Mouse (Mus musculus) adrenal gland (tissue): ENCODE measurements around the gene Atf7ip.

Experiments used
- intact Hi-C: fragments of 180-260 bp; cut with DNase I; formaldehyde crosslinking; loops from one replicate; pipeline ENCODE4 v1.15.1; 2025

Atf7ip gene

GRCm38 (mm10) chr6:136484093-136484492 is 21.9 kb upstream of the Atf7ip start:
- intact Hi-C loops = no loop called here

- intact Hi-C loops = no loop called here
Observed at GRCm38 (mm10) chr6:136486166-136486565, 19.8 kb upstream of the Atf7ip start.

- intact Hi-C loops = no loop called here
Observed at GRCm38 (mm10) chr6:136486801-136487553, 19.0 kb upstream of the Atf7ip start.

GRCm38 (mm10) chr6:136487554-136487950 is 18.4 kb upstream of the Atf7ip start:
- intact Hi-C loops = no loop called here

- intact Hi-C loops = no loop called here
Observed at GRCm38 (mm10) chr6:136489899-136490298, 16.1 kb upstream of the Atf7ip start.

GRCm38 (mm10) chr6:136490516-136491475 is 15.2 kb upstream of the Atf7ip start:
- intact Hi-C loops = no loop called here

GRCm38 (mm10) chr6:136491631-136492030 is 14.3 kb upstream of the Atf7ip start:
- intact Hi-C loops = no loop called here

- intact Hi-C loops = no loop called here
Observed at GRCm38 (mm10) chr6:136492251-136492650, 13.7 kb upstream of the Atf7ip start.

GRCm38 (mm10) chr6:136493486-136493885 is 12.5 kb upstream of the Atf7ip start:
- intact Hi-C loops = no loop called here

GRCm38 (mm10) chr6:136493910-136494751 is 11.8 kb upstream of the Atf7ip start:
- intact Hi-C loops = no loop called here

- intact Hi-C loops = no loop called here
Observed at GRCm38 (mm10) chr6:136495023-136495422, 10.9 kb upstream of the Atf7ip start.

GRCm38 (mm10) chr6:136497744-136498143 is 8.2 kb upstream of the Atf7ip start:
- intact Hi-C loops = no loop called here

- intact Hi-C loops = no loop called here
Observed at GRCm38 (mm10) chr6:136499292-136499977, 6.5 kb upstream of the Atf7ip start.

GRCm38 (mm10) chr6:136508652-136509051 is 2.7 kb downstream of the Atf7ip start:
- intact Hi-C loops = no loop called here

- intact Hi-C loops = no loop called here
Observed at GRCm38 (mm10) chr6:136510945-136511344, 5.0 kb downstream of the Atf7ip start.

GRCm38 (mm10) chr6:136512351-136512750 is 6.4 kb downstream of the Atf7ip start:
- intact Hi-C loops = no loop called here

GRCm38 (mm10) chr6:136516626-136517025 is 10.7 kb downstream of the Atf7ip start:
- intact Hi-C loops = loop anchor here (5.0 kb wide), 2 partner anchors 41 to 94 kb away; no protein-coding TSS in a partner anchor

- intact Hi-C loops = loop anchor here (5.0 kb wide), 2 partner anchors 40 to 95 kb away; no protein-coding TSS in a partner anchor
Observed at GRCm38 (mm10) chr6:136517221-136517620, 11.3 kb downstream of the Atf7ip start.

GRCm38 (mm10) chr6:136518537-136519246 is 12.7 kb downstream of the Atf7ip start:
- intact Hi-C loops = loop anchor here (2.0 to 5.0 kb wide), 3 partner anchors 39 to 96 kb away; no protein-coding TSS in a partner anchor

- intact Hi-C loops = loop anchor here (2.0 to 5.0 kb wide), 3 partner anchors 38 to 97 kb away; no protein-coding TSS in a partner anchor
Observed at GRCm38 (mm10) chr6:136519254-136519653, 13.3 kb downstream of the Atf7ip start.
